Comparison of ENCODE assay signal across 9 mouse cellular contexts in the genomic region with DNA sequence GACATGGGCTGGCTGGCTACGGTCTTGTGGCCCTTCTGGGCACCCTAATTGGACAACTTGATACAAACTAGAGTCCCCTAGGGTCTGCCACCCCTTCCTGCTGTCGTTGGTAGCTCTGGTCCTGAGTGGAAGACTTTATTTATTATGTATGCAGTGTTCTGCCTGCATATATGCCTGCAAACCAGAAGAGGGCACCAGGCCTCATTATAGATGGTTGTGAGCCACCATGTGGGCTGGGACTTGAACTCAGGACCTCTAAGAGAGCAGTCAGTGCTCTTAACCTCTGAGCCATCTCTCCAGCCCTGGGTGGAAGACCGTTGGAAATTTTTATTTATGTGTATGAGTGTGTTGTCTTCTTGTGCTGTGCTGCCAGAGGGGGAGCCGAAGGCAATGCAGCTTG. TPM values are rescaled to one million over a fixed set of nuclear protein-coding genes. Genes with fewer than 3 reads are reported as not detected.
DNase-seq lines count a peak whose midpoint lies in the region; ATAC-seq and TF ChIP-seq lines count a peak whose summit lies in the region.
"Had no signal": no experiment of that assay in that cellular context is flagged by ENCODE, and none has a peak within 500 bp of the region (broad histone marks: within the 10 kb centered on the region; RNA-seq: fewer than 3 reads in every experiment).

No protein-coding gene starts in this region.

- H3K27ac ChIP-seq in heart, embryonic 12.5 days (ENCODE audit: poor library complexity, severe bottlenecking), result no peak overlapping the region
- no peak overlapping the region for H3K27ac ChIP-seq in MEL (ENCODE audit: control insufficient read depth, low read depth, low read length)
- no peak overlapping the region for H3K27ac ChIP-seq in hindbrain, embryonic 11.5 days (ENCODE audit: low read depth, low read length)
- H3K27ac ChIP-seq in macrophage, result no peak overlapping the region

- TF ChIP-seq POLR2A in MEL (IDR thresholded peaks at IDR 0.05; ENCODE audit: control insufficient read depth in 1 of 2, insufficient read depth in 1 of 2, low read depth in 1 of 2, low read length in 2 of 2, poor library complexity in 1 of 2), result no peak

- H3K4me2 ChIP-seq in heart, embryonic 12.5 days, result peak overlapping the region; percentile 71
- H3K4me2 ChIP-seq in hindbrain, embryonic 11.5 days (replicated peaks; ENCODE audit: low read depth, low read length), result peak overlapping the region; percentile 48

- H3K4me1 ChIP-seq in heart, embryonic 12.5 days (replicated peaks), result peaks cover 10% of the 10 kb centered on the region
- peaks cover 0 to 18% of the 10 kb centered on the region in 2 experiments; a peak in 2 of 4 replicates for H3K4me1 ChIP-seq in MEL (ENCODE audit: control insufficient read depth in 1 of 2, insufficient read depth in 2 of 2, low read length in 2 of 2)
- H3K4me1 ChIP-seq in hindbrain, embryonic 11.5 days (replicated peaks; ENCODE audit: control insufficient read depth, insufficient read depth, low read length), result no peaks in the 10 kb centered on the region; the same call in 1 of the 2 replicates

- peak; percentile 39 to 48 (median 45); a peak in 5 of 6 replicates for TF ChIP-seq CTCF in MEL (IDR thresholded peaks at IDR 0.05 in 2 of 3, conservative IDR thresholded peaks at IDR 0.05 in 1 of 3; ENCODE audit: control insufficient read depth in 1 of 3, insufficient read depth in 1 of 3, low read depth in 2 of 3, low read length in 3 of 3, poor library complexity in 1 of 3, severe bottlenecking in 1 of 3)

- H3K79me2 ChIP-seq in MEL (ENCODE audit: control insufficient read depth, insufficient read depth, low read length, poor library complexity), result peaks cover 23% of the 10 kb centered on the region
- peaks cover 27% of the 10 kb centered on the region for H3K79me2 ChIP-seq in macrophage (ENCODE audit: inconsistent target)

- no peak for ATAC-seq in heart, embryonic 12.5 days (ENCODE audit: insufficient number of reproducible peaks, low FRiP score)
- no peak for ATAC-seq in hindbrain, embryonic 11.5 days (ENCODE audit: low FRiP score)

- H3K36me3 ChIP-seq in heart, embryonic 12.5 days, result peaks cover 28% of the 10 kb centered on the region
- H3K36me3 ChIP-seq in MEL (ENCODE audit: control insufficient read depth in 1 of 2, insufficient read depth in 2 of 2, low read length in 2 of 2) (peaks cover 0 to 8% of the 10 kb centered on the region in 2 experiments; a peak in 2 of 4 replicates), macrophage (ENCODE audit: inconsistent target) (peaks cover 29% of the 10 kb centered on the region)
- peaks cover 5% of the 10 kb centered on the region for H3K36me3 ChIP-seq in hindbrain, embryonic 11.5 days (ENCODE audit: control insufficient read depth, insufficient read depth, low read length)

- no peak for DNase-seq in heart, postnatal 14 days
- peak; percentile 53 for DNase-seq in MEL (ENCODE audit: low read depth, low spot score)
- no peak for DNase-seq in hindbrain, embryonic 11.5 days (ENCODE audit: low spot score)
- DNase-seq in spleen, postnatal 4 days (ENCODE audit: low spot score in 2 of 2), result no peak
- DNase-seq in adrenal gland, postnatal 14 days, result no peak
- no peak for DNase-seq in thymus, postnatal 4 days

- intact Hi-C loops in heart, postnatal 14 days (cut with DNase I), result loop anchor here (5.0 kb wide), 1 partner anchor 43 kb away; no protein-coding TSS in a partner anchor

- peak; percentile 19 for TF ChIP-seq RAD21 in MEL (IDR thresholded peaks at IDR 0.05; ENCODE audit: low read depth, low read length)

- H3K9ac ChIP-seq in heart, embryonic 12.5 days, result no peak overlapping the region
- H3K9ac ChIP-seq in MEL (ENCODE audit: control insufficient read depth, low read depth, low read length, poor library complexity, severe bottlenecking), result peak overlapping the region; percentile 75
- no peak overlapping the region for H3K9ac ChIP-seq in hindbrain, embryonic 11.5 days (ENCODE audit: low read depth, low read length)

- peak overlapping the region; percentile 77 for H3K4me3 ChIP-seq in heart, embryonic 12.5 days
- H3K4me3 ChIP-seq in MEL (ENCODE audit: control insufficient read depth in 1 of 2, insufficient read depth in 1 of 2, low read depth in 2 of 2, low read length in 2 of 2) (peak overlapping the region; percentile 76 to 81), macrophage (ENCODE audit: inconsistent target) (peak overlapping the region; percentile 88)
- H3K4me3 ChIP-seq in hindbrain, embryonic 11.5 days (ENCODE audit: low read depth, low read length), result peak overlapping the region; percentile 71

- peaks cover 7% of the 10 kb centered on the region; the same call in 1 of the 2 replicates for H3K27me3 ChIP-seq in heart, embryonic 12.5 days (replicated peaks)
- no peaks in the 10 kb centered on the region for H3K27me3 ChIP-seq in MEL (ENCODE audit: control insufficient read depth in 1 of 2, insufficient read depth in 2 of 2, low read length in 2 of 2)
- H3K27me3 ChIP-seq in hindbrain, embryonic 11.5 days (ENCODE audit: control insufficient read depth, insufficient read depth, low read length), result no peaks in the 10 kb centered on the region

- WGBS in heart, embryonic 12.5 days, result 84% methylated on average over 4 of the region's 4 CpGs
- WGBS in hindbrain, embryonic 11.5 days, result 84% methylated on average over 4 of the region's 4 CpGs
- WGBS in macrophage (ENCODE audit: missing documents), result 64% methylated on average over 3 of the region's 4 CpGs

- no peaks in the 10 kb centered on the region for H3K9me3 ChIP-seq in heart, embryonic 12.5 days (replicated peaks)
- H3K9me3 ChIP-seq in MEL (replicated peaks; ENCODE audit: insufficient read depth, low read length), result no peaks in the 10 kb centered on the region
- no peaks in the 10 kb centered on the region for H3K9me3 ChIP-seq in hindbrain, embryonic 11.5 days (ENCODE audit: control insufficient read depth, low read length)

- TF ChIP-seq EP300 in MEL (IDR thresholded peaks at IDR 0.05; ENCODE audit: low read depth in 1 of 2, low read length in 2 of 2), result no peak

RNA-seq across cellular contexts. Expression of a gene that starts 1.2 kb away (rescaled TPM):
- polyA plus RNA-seq in heart, embryonic 12.5 days (2016; fragmentation: Nextera tagmentation; extraction: Ambion mirVana), result 43.9 and 44.7 TPM in 2 replicates
- total RNA-seq in heart, postnatal 14 days (2021), result 10 to 100 TPM; 21.4 to 24.4 TPM
- total RNA-seq in MEL (2012; rRNA removed), result 42.2 and 45.5 TPM in 2 replicates
- polyA plus RNA-seq in MEL (2012; ENCODE audit: insufficient read depth in 1 of 2, insufficient read length in 2 of 2, low read depth in 1 of 2, low replicate concordance in 2 of 2, missing spikeins in 1 of 2) (10 to 100 TPM in 1 of 2 experiments, not detected in 1; 45.9 TPM), macrophage (2018) (53.0 to 65.8 TPM (median 59.4 TPM) in 3 replicates)
- 75.9 and 78.9 TPM in 2 replicates for polyA plus RNA-seq in hindbrain, embryonic 11.5 days (2014; fragmentation: Nextera tagmentation; extraction: Ambion mirVana)
- 10 to 100 TPM; 14.7 to 41.6 (median 26.0) TPM for total RNA-seq in macrophage (2018; cell fraction: chromatin; rRNA removed)
- total RNA-seq in macrophage (2018; cell fraction: cytosol; rRNA removed), result 10 to 100 TPM; 50.2 to 73.9 (median 58.4) TPM
- total RNA-seq in macrophage (2018; cell fraction: nucleus; rRNA removed), result 10 to 100 TPM; 21.7 to 63.1 (median 34.0) TPM
- 51.9 and 60.3 TPM in 2 replicates for total RNA-seq in adrenal gland, postnatal 14 days (2021)

RNA-seq across cellular contexts. Expression of a gene that starts 7.3 kb away (rescaled TPM):
- polyA plus RNA-seq in heart, embryonic 12.5 days (2016; fragmentation: Nextera tagmentation; extraction: Ambion mirVana), result not detected in 2 replicates
- total RNA-seq in heart, postnatal 14 days (2021), result not detected
- not detected in 2 replicates for total RNA-seq in MEL (2012; rRNA removed)
- polyA plus RNA-seq in MEL (2012; ENCODE audit: insufficient read depth in 1 of 2, insufficient read length in 2 of 2, low read depth in 1 of 2, low replicate concordance in 2 of 2, missing spikeins in 1 of 2) (not detected), macrophage (2018) (not detected in 3 replicates)
- polyA plus RNA-seq in hindbrain, embryonic 11.5 days (2014; fragmentation: Nextera tagmentation; extraction: Ambion mirVana), result not detected in 2 replicates
- total RNA-seq in macrophage (2018; cell fraction: chromatin; rRNA removed), result not detected
- not detected for total RNA-seq in macrophage (2018; cell fraction: cytosol; rRNA removed)
- not detected for total RNA-seq in macrophage (2018; cell fraction: nucleus; rRNA removed)
- total RNA-seq in adrenal gland, postnatal 14 days (2021), result not detected in 2 replicates
- total RNA-seq: neutrophil, adult 5-6 weeks had no signal

RNA-seq across cellular contexts. Expression of a gene that starts 8.1 kb away (rescaled TPM):
- not detected in 2 replicates for polyA plus RNA-seq in heart, embryonic 12.5 days (2016; fragmentation: Nextera tagmentation; extraction: Ambion mirVana)
- total RNA-seq in heart, postnatal 14 days (2021), result not detected
- total RNA-seq in MEL (2012; rRNA removed), result not detected in 2 replicates
- polyA plus RNA-seq in MEL (2012; ENCODE audit: insufficient read depth in 1 of 2, insufficient read length in 2 of 2, low read depth in 1 of 2, low replicate concordance in 2 of 2, missing spikeins in 1 of 2) (not detected), macrophage (2018) (not detected in 3 replicates)
- not detected in 2 replicates for polyA plus RNA-seq in hindbrain, embryonic 11.5 days (2014; fragmentation: Nextera tagmentation; extraction: Ambion mirVana)
- total RNA-seq in macrophage (2018; cell fraction: chromatin; rRNA removed), result under 1 TPM in 3 of 26 experiments, not detected in 23; 0.39 to 0.99 (median 0.45) TPM
- total RNA-seq in macrophage (2018; cell fraction: cytosol; rRNA removed), result under 1 TPM in 4 of 26 experiments, not detected in 22; 0.22 to 0.25 (median 0.23) TPM
- under 1 TPM in 3 of 26 experiments, not detected in 23; 0.29 to 0.41 (median 0.32) TPM for total RNA-seq in macrophage (2018; cell fraction: nucleus; rRNA removed)
- total RNA-seq in adrenal gland, postnatal 14 days (2021), result not detected in 2 replicates

RNA-seq across cellular contexts. Expression of a gene that starts 19.1 kb away (rescaled TPM):
- polyA plus RNA-seq in heart, embryonic 12.5 days (2016; fragmentation: Nextera tagmentation; extraction: Ambion mirVana), result 112 and 113 TPM in 2 replicates
- total RNA-seq in heart, postnatal 14 days (2021), result 10 to 100 TPM; 53.2 to 53.4 TPM
- 45.7 and 47.4 TPM in 2 replicates for total RNA-seq in MEL (2012; rRNA removed)
- 100 to 1,000 TPM in 1 of 2 experiments, not detected in 1; 117 TPM for polyA plus RNA-seq in MEL (2012; ENCODE audit: insufficient read depth in 1 of 2, insufficient read length in 2 of 2, low read depth in 1 of 2, low replicate concordance in 2 of 2, missing spikeins in 1 of 2)
- 174 and 175 TPM in 2 replicates for polyA plus RNA-seq in hindbrain, embryonic 11.5 days (2014; fragmentation: Nextera tagmentation; extraction: Ambion mirVana)
- total RNA-seq in macrophage (2018; cell fraction: chromatin; rRNA removed), result 10 to 100 TPM; 43.3 to 86.7 (median 64.3) TPM
- 10 to 100 TPM; 37.3 to 55.1 (median 46.4) TPM for total RNA-seq in macrophage (2018; cell fraction: cytosol; rRNA removed)
- total RNA-seq in macrophage (2018; cell fraction: nucleus; rRNA removed), result 10 to 100 TPM; 37.9 to 68.9 (median 48.9) TPM
- polyA plus RNA-seq in macrophage (2018), result 43.7 to 76.1 TPM (median 50.7 TPM) in 3 replicates
- total RNA-seq in adrenal gland, postnatal 14 days (2021), result 68.1 and 79.4 TPM in 2 replicates

RNA-seq across cellular contexts. Expression of a gene that starts 31.3 kb away (rescaled TPM):
- 0.09 TPM in 1 of 2 replicates, not detected in the other for polyA plus RNA-seq in heart, embryonic 12.5 days (2016; fragmentation: Nextera tagmentation; extraction: Ambion mirVana)
- under 1 TPM in 1 of 2 experiments, not detected in 1; 0.17 TPM for total RNA-seq in heart, postnatal 14 days (2021)
- 0.04 TPM in 1 of 2 replicates, not detected in the other for total RNA-seq in MEL (2012; rRNA removed)
- polyA plus RNA-seq in MEL (2012; ENCODE audit: insufficient read depth in 1 of 2, insufficient read length in 2 of 2, low read depth in 1 of 2, low replicate concordance in 2 of 2, missing spikeins in 1 of 2), result under 1 TPM in 1 of 2 experiments, not detected in 1; 0.13 TPM
- not detected in 2 replicates for polyA plus RNA-seq in hindbrain, embryonic 11.5 days (2014; fragmentation: Nextera tagmentation; extraction: Ambion mirVana)
- 1 to 10 TPM in 7 of 26 experiments, under 1 TPM in 11, not detected in 8; 0.37 to 1.9 (median 0.94) TPM for total RNA-seq in macrophage (2018; cell fraction: chromatin; rRNA removed)
- total RNA-seq in macrophage (2018; cell fraction: cytosol; rRNA removed), result 1 to 10 TPM in 12 of 26 experiments, under 1 TPM in 14; 0.09 to 4.3 (median 0.71) TPM
- 1 to 10 TPM in 14 of 26 experiments, under 1 TPM in 8, not detected in 4; 0.45 to 6.1 (median 2.4) TPM for total RNA-seq in macrophage (2018; cell fraction: nucleus; rRNA removed)
- polyA plus RNA-seq in macrophage (2018), result 0.14 to 0.27 TPM (median 0.20 TPM) in 3 replicates
- total RNA-seq in adrenal gland, postnatal 14 days (2021), result 0.94 TPM in 1 of 2 replicates, not detected in the other
